Mouse (Mus musculus) kidney, postnatal 0 days (tissue): ENCODE results near the gene Pml. TPM values are rescaled to one million over a fixed set of nuclear protein-coding genes. Genes with fewer than 3 reads are reported as not detected.

ENCODE experiments used
- ATAC-seq: fragments of 200-750 bp; cut with Nextera tagmentation; replicated peaks from 2 replicates; pipeline ENCODE4 v1.8.0; 2017; ENCODE audit warnings: low read depth, moderate number of reproducible peaks, moderate TSS enrichment, moderate library complexity; ENCODE audit not compliant: low FRiP score
- DNase-seq: peaks from one replicate; pipeline ENCODE4 v3.0.0-alpha.2; 2016; ENCODE audit warnings: low spot score
- H3K27ac ChIP-seq: fragments of 300-500 bp; sonication (generic); 2 replicates; pipeline ENCODE4 v1.5.1; 2014; ENCODE audit warnings: mild to moderate bottlenecking
- H3K27me3 ChIP-seq: fragments of 300-500 bp; sonication (generic); 2 replicates; pipeline ENCODE4 v1.6.1; 2014; ENCODE audit warnings: low read length, mixed read lengths; ENCODE audit not compliant: insufficient read depth
- H3K36me3 ChIP-seq: fragments of 300-500 bp; sonication (generic); 2 replicates; pipeline ENCODE4 v1.6.1; 2014; ENCODE audit warnings: low read length, mixed read lengths; ENCODE audit not compliant: insufficient read depth
- H3K4me1 ChIP-seq: fragments of 300-500 bp; sonication (generic); replicated peaks from 2 replicates; pipeline ENCODE4 v1.6.1; 2014; ENCODE audit warnings: antibody characterized with exemption, low read length, mixed read lengths; ENCODE audit not compliant: insufficient read depth
- H3K4me2 ChIP-seq: fragments of 300-500 bp; sonication (generic); 2 replicates; pipeline ENCODE4 v1.6.1; 2014; ENCODE audit warnings: mild to moderate bottlenecking, low read length, moderate library complexity, mixed read lengths
- H3K4me3 ChIP-seq: fragments of 300-500 bp; sonication (generic); replicated peaks from 2 replicates; pipeline ENCODE4 v1.5.1; 2014; ENCODE audit warnings: low read depth, low read length
- H3K9ac ChIP-seq: fragments of 300-500 bp; sonication (generic); 2 replicates; pipeline ENCODE4 v1.6.1; 2014; ENCODE audit warnings: low read depth, low read length
- H3K9me3 ChIP-seq: fragments of 300-500 bp; sonication (generic); replicated peaks from 2 replicates; pipeline ENCODE4 v1.6.1; 2016; ENCODE audit warnings: low read length, inconsistent platforms, mixed read lengths
- CTCF ChIP-seq: IDR thresholded peaks from 2 replicates; pipeline ENCODE4 v1.5.1; 2016; ENCODE audit warnings: antibody characterized with exemption, low read depth, mild to moderate bottlenecking, moderate library complexity
- WGBS: fragments of 180-500 bp; shearing (Covaris S2); extraction: QIAGEN DNeasy Blood & Tissue Kit; methylation state at CpG from one replicate; pipeline ENCODE4 v1.1.7; 2014; 5-methylcytosine and 5-hydroxymethylcytosine counted together
- polyA plus RNA-seq: library from polyadenylated mRNA; unstranded; fragments of >200 nt; fragmentation: Nextera tagmentation; extraction: Ambion mirVana; gene quantifications from 2 replicates; pipeline ENCODE4 v1.2.1, GENCODE M21; 2015

Gene Pml
- polyA plus RNA-seq, 1 experiment from 2014 or later, result 14.3 TPM

GRCm38 (mm10) chr9:58210304-58210627 lies 39.3 kb downstream of the Pml start:
- H3K27ac ChIP-seq, result no peak overlapping the region
- H3K4me3 ChIP-seq, result no peak overlapping the region
- no peak for TF ChIP-seq CTCF
- no peak overlapping the region for H3K4me2 ChIP-seq
- H3K27me3 ChIP-seq, result no peaks in the 10 kb centered on the region
- H3K36me3 ChIP-seq, result no peaks in the 10 kb centered on the region
- DNase-seq (no peak), ATAC-seq (no peak)
- H3K9ac ChIP-seq, result no peak overlapping the region
- peaks cover 10% of the 10 kb centered on the region for H3K4me1 ChIP-seq
- no peaks in the 10 kb centered on the region for H3K9me3 ChIP-seq
- WGBS, result 72% methylated on average over 2 of the region's 2 CpGs

- H3K9ac ChIP-seq, result no peak overlapping the region
- H3K27ac ChIP-seq, result no peak overlapping the region
- WGBS, result 57% methylated on average over 8 of the region's 8 CpGs
- no peak for ATAC-seq
- no peaks in the 10 kb centered on the region for H3K27me3 ChIP-seq
- peak; percentile 67 for DNase-seq
- H3K36me3 ChIP-seq, result no peaks in the 10 kb centered on the region
- no peak for TF ChIP-seq CTCF
- H3K4me3 ChIP-seq, result no peak overlapping the region
- peaks cover 10% of the 10 kb centered on the region for H3K4me1 ChIP-seq
- no peaks in the 10 kb centered on the region for H3K9me3 ChIP-seq
- no peak overlapping the region for H3K4me2 ChIP-seq
Observed at GRCm38 (mm10) chr9:58209462-58210303, 39.9 kb downstream of the Pml start.

- DNase-seq, result no peak
- 90% methylated on average over 7 of the region's 7 CpGs for WGBS
- TF ChIP-seq CTCF, result no peak
- Histone ChIP-seq H3K4me1 (no peaks in the 10 kb centered on the region; the same call in 1 of the 2 replicates), H3K9ac (no peak overlapping the region), H3K27ac (no peak overlapping the region), H3K4me2 (no peak overlapping the region), H3K9me3 (no peaks in the 10 kb centered on the region), H3K36me3 (no peaks in the 10 kb centered on the region), H3K27me3 (peaks cover 28% of the 10 kb centered on the region), H3K4me3 (no peak overlapping the region)
- no peak for ATAC-seq
Observed at GRCm38 (mm10) chr9:58206013-58206412, 43.6 kb downstream of the Pml start.

GRCm38 (mm10) chr9:58204448-58205000 lies 45.1 kb downstream of the Pml start:
- Histone ChIP-seq H3K4me1 (peaks cover 2% of the 10 kb centered on the region; the same call in 1 of the 2 replicates), H3K9ac (no peak overlapping the region), H3K36me3 (no peaks in the 10 kb centered on the region), H3K27ac (no peak overlapping the region), H3K27me3 (peaks cover 43% of the 10 kb centered on the region), H3K4me2 (peak overlapping the region; percentile 58), H3K4me3 (peak overlapping the region; percentile 32), H3K9me3 (no peaks in the 10 kb centered on the region)
- peak; percentile 78 for ATAC-seq
- peak; percentile 96 for TF ChIP-seq CTCF
- peak; percentile 91 for DNase-seq
- 2% methylated on average over 17 of the region's 18 CpGs for WGBS

- peaks cover 5% of the 10 kb centered on the region; the same call in 1 of the 2 replicates for H3K4me1 ChIP-seq
- ATAC-seq, result peak; percentile 66; the same call in 1 of the 2 replicates
- peak; percentile 54; the same call in 1 of the 2 replicates for TF ChIP-seq CTCF
- peak within 1 kb of the TSS; percentile 32 for H3K4me3 ChIP-seq
- H3K27ac ChIP-seq, result no peak within 1 kb of the TSS
- 4% methylated on average over 42 of the region's 42 CpGs for WGBS
- no peaks in the 10 kb centered on the region for H3K9me3 ChIP-seq
- peak within 1 kb of the TSS; percentile 58 for H3K4me2 ChIP-seq
- no peak within 1 kb of the TSS for H3K9ac ChIP-seq
- H3K36me3 ChIP-seq, result no peaks in the 10 kb centered on the region
- H3K27me3 ChIP-seq, result peaks cover 49% of the 10 kb centered on the region
- DNase-seq, result peak; percentile 94
Observed at GRCm38 (mm10) chr9:58203516-58204447, 45.8 kb downstream of the Pml start, which contains the start of the genes Islr and Islr2. TSS of gene Islr (minus strand) at chr9:58204306. TSS of gene Islr2 (minus strand) at chr9:58204319.
